Mouse (Mus musculus) gastrocnemius, adult 2 months (tissue): ENCODE data around the gene Tspear. TPM values are rescaled to one million over a fixed set of nuclear protein-coding genes. Genes with fewer than 3 reads are reported as not detected.

Source experiments
- DNase-seq: peaks from one replicate; pipeline ENCODE4 v3.0.0; 2022
- H3K27ac ChIP-seq: fragments of 200-600 bp; 2 replicates; pipeline ENCODE4 v1.8.1; 2022; ENCODE audit warnings: mild to moderate bottlenecking
- H3K4me3 ChIP-seq: fragments of 200-600 bp; 2 replicates; pipeline ENCODE4 v1.8.1; 2022; ENCODE audit warnings: mild to moderate bottlenecking, moderate library complexity
- CTCF ChIP-seq: fragments of 200-600 bp; IDR thresholded peaks from 2 replicates; pipeline ENCODE4 v1.8.1; 2022; ENCODE audit warnings: antibody characterized with exemption, mild to moderate bottlenecking, moderate library complexity
- intact Hi-C: fragments of 180-260 bp; cut with DNase I; formaldehyde crosslinking; loops from one replicate; pipeline ENCODE4 v1.15.1; 2025
- total RNA-seq, 2 experiments: library from RNA; stranded (reverse); gene quantifications; 2 replicates each; pipeline ENCODE4 v1.2.3; 2021

Gene Tspear
- total RNA-seq, 2 experiments from 2014 or later = not detected

DNA sequence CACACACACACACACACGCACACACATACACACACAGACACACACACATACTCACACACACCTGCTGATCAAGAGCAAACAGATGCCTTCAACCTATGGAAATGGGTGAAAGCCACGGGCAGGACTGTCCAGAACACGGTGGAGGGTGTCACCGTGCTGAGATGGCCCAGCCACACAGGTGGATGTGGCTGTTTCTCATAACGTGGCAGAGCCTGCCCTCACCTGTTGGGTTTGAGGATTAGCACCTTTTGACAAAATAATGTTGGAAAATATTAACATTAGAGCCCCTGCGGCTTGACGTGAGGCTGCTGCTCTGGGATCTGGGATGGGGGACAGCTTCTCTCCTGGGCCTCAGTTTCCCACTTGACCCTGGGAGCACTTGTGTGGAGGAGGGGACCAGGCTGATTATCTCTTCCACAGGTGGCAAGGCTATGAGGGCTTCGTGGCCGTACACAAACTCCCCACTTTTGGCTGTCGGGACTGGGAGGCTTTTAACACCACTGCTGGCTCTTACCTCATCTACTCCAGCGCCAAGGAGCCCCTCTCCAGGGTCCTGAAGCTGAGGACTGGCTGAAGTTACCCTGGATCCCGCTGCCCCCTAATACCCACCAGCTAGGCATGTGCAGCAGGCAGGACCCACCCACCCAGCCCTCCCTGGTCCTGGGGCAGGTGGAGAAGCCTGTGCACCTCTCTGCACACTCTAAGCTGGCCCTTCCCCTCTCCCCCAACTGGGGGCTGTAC is 199.8 kb downstream of the Tspear start:
- H3K4me3 ChIP-seq = no peak overlapping the region
- peak; percentile 9; the same call in 1 of the 2 replicates for TF ChIP-seq CTCF
- DNase-seq = no peak
- no peak overlapping the region for H3K27ac ChIP-seq
- intact Hi-C loops = loop anchor here (10.0 kb wide), 1 partner anchor 371 kb away; the partner anchor contains the start of gene Fam207a

DNA sequence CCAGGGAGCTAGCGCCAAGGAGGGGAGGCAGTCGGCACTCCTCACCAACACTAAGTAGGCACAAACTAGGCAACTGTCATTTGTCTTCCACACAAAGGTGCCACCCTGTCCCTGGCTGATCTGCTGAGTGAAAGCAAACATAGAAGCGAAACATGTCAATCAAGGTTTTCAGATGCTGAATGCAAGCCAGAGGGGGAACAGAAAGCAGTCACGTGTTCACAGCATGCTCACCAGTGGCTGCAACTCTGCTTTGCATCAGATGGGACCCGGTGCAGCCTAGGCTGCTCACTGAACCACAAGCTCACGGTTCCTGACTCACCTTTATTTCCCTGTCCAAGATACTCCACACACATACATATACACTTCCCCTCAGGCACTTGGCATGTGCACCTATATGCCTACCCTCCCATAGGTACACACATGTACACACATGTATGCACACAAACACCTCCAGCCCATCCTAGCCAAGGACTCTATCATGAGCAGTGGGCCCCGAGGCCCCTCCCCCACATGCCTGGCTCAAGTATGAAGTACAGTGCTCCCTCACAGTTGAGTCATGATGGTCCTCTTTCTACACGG is 204.7 kb downstream of the Tspear start:
- intact Hi-C loops = no loop called here
- Histone ChIP-seq H3K27ac (no peak overlapping the region), H3K4me3 (no peak overlapping the region)
- TF ChIP-seq CTCF = no peak
- no peak for DNase-seq

DNA sequence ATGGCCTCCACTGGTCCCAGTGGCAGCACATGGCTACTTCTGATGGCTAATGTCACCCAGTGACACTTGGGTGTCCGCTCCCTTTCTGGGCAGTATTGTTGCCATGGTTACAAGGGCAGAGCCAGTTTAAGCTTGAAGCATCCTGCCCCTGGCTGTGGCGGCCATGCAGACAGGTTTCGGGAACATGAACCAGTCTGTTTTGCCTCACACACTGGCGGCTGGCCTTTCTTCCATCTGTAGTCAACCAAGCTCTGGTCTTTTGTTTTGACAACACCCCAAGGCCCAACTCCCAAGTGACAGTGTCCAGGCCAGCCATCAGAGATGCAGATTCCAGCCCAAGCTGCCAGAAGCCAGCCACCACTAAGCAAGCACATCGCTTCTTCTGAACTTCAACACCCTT is 209.2 kb downstream of the Tspear start:
- DNase-seq = no peak
- H3K27ac ChIP-seq = no peak overlapping the region
- H3K4me3 ChIP-seq = no peak overlapping the region
- intact Hi-C loops = no loop called here
- no peak for TF ChIP-seq CTCF

DNA sequence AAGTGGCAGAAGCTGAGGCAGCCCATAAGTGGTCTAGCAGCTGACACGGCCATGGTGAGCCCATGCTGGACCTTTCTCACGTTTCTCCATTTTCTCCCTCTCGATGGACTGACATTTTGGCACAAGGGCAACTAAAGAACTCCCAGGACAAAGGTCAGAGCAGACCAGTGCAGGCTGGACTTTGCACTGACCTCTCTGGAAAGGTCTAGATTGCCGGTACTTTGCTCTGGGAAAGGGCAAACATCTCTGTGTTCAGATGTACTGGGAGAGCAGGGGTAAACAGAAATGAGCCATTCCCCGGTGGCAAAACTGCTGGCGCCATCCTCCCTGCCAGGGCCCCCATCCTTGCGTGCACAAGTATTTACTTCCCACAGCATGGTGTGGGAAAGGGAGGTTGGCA is 213.8 kb downstream of the Tspear start:
- Histone ChIP-seq H3K4me3 (no peak overlapping the region), H3K27ac (no peak overlapping the region)
- no peak for TF ChIP-seq CTCF
- intact Hi-C loops = no loop called here
- DNase-seq = no peak

DNA sequence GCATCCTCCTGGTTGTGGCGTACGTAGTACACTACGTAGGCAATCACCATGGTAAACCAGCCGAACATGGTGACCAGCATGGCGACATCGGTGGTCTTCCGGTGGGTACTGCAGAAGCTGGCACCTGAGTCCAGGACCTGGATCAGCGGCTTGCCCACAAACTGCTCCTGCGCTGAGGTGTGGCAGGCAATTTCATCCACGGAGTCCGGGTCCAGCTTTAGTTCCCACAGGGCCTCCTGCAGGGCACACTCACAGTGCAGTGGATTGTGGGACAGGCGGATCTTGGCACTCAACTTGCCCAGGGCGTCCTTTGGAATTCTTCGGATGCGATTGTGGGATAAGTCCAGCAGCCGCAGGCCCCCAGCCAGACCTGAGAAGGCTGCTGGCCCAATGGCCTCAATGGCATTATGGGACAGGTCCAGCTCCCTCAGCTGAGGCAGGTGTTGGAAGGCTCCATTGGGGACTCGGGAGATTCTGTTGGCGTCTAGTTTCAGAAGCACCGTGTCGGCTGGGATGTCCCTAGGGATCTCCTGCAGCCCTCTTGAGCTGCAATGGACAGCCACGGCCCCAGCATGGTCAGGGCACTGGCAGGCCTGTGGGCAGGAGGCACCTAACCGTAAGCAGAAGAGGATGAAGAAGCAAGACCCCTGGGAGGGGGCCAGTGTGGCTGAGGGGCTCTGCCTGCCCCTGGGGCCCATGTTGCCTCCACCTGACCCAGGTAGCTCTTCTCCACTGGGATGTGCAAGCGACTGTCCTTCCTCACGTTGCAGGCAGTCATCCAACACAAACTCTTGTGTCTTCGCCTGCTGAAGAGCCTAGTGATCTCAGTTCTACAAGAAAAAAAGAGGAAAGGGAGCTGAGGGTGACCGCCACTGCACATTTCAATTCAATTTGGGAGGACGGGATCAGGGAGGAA is 214.8 kb downstream of the Tspear start:
- no peak overlapping the region for H3K27ac ChIP-seq
- peak overlapping the region; percentile 76 for H3K4me3 ChIP-seq
- intact Hi-C loops = no loop called here
- no peak for TF ChIP-seq CTCF
- DNase-seq = no peak

DNA sequence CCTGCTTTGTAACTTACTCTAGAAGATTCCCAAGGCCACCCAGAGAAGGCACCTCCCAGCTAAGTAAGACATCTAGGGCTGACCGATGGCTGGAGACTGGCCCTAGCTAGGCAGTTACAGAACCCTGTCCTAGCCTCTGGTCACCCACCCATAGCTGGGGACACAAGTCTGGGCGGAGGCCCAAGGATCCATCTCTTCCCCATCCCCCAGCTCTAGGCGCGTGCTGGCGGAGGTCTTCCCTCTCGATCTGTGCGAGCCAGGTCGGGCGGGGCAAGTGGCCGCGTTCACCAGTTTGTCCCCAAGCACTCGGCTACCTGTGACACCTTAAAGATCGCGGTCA is 215.5 kb downstream of the Tspear start:
- DNase-seq = peak; percentile 42
- Histone ChIP-seq H3K27ac (peak overlapping the region; percentile 8; the same call in 1 of the 2 replicates), H3K4me3 (peak overlapping the region; percentile 76)
- TF ChIP-seq CTCF = no peak
- intact Hi-C loops = loop anchor here (2.0 kb wide), 1 partner anchor 69 kb away; the partner anchor contains the start of gene Trpm2

DNA sequence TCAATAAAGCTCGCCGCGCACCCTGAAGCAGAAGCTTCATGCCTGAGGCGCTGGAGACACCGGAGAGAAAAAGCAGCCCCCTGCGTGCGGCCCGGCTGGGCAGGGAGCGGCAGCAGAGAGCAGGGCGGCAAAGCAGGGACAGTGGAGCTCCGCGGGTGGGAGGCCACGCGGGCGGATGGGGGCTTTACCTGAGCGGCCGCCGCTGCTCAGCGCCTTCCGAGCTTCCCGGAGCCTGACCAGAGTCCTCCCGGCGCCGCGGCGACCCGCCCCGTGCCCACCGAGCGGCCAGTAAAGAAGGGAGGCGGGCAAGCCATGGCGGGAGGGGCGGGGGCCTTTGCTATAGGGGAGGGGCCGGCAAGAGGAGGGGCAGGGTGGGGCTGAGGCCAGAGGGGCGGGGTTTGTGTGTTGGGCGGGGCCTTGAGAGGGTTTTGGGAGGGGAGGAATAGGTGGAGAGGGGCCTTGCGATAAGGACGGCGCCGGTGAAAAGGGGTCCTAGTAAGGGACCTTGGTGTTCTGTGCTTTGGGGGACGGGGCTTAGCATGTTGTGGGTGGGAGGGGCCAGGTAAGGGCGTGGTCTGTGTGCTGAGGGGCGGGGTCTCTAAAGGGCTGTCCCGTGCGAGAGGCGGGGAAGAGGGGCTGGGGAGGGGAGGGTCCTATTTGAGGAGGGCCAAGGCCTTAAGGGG is 216.0 kb downstream of the Tspear start, which contains the start of gene Lrrc3:
Gene Lrrc3, minus strand, starts transcription at position 326 of the 683 bp plus-strand sequence.
- Histone ChIP-seq H3K4me3 (peak within 1 kb of the TSS; percentile 76), H3K27ac (peak within 1 kb of the TSS; percentile 8; the same call in 1 of the 2 replicates)
- intact Hi-C loops = loop anchor here (2.0 kb wide), 1 partner anchor 68 kb away; the partner anchor contains the start of gene Trpm2
- peak; percentile 53 for DNase-seq
- peak; percentile 17; the same call in 1 of the 2 replicates for TF ChIP-seq CTCF

DNA sequence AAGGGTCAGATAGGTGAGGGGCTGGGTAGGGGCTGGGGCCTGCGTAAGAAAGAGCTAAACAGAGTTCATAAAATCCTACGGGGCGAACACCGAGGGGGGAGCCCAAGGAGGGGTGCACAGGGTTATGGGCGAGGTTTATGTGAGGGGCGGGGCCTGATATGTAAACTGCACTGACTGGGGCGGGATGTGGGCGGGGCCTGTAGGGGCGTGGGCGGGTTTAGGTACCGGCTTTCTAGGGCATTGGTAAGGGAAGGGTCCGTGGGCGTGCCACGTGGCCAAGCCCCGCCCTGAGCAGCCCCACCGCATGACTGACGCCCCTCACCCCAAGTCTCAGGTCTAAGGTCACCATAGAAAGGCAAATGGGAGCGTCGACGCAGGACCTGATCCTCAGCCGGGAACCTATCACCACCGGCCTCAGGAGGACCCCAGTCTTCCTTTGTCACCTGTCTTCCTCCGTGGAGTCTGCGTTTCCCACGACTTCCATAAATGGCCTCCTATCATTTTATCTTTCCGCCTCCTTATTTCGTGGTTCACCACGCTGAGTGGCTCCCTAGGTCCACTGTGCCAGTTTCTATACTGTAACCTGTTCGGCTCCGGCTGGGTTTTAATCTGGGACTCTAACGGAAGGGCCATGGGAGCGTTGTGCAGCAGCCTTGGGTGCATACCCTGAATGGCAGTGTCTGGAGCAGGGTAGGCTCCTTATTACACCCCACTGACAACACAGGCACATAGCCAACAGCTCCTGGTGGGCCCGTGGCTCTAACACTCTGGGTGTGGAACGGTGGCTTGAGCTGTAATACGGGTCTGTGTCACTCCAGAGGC is 216.7 kb downstream of the Tspear start:
- DNase-seq = peak; percentile 35
- intact Hi-C loops = loop anchor here (2.0 kb wide), 1 partner anchor 68 kb away; the partner anchor contains the start of gene Trpm2
- Histone ChIP-seq H3K27ac (no peak overlapping the region), H3K4me3 (peak overlapping the region; percentile 76)
- TF ChIP-seq CTCF = no peak

DNA sequence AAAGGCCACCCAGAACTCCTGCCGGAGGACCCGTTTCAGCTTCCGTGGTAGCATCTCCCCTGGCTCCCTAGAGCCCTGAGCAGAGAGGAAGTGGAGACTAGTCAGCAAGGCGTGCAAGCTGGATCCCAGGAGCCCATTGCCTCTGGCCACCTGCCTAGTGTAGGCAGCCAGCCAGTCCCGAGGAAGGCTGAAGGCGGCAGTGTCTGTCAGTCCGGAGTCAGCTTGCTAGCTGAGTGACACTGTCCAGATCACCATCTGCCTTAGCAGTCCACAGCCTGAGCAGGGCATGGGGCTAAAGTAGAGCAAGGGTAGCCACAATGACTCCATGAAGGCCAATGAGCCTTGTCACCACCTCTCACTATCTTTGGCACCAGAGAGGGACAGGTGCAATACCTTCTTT is 226.2 kb downstream of the Tspear start:
- Histone ChIP-seq H3K27ac (no peak overlapping the region), H3K4me3 (no peak overlapping the region)
- intact Hi-C loops = no loop called here
- no peak for TF ChIP-seq CTCF
- peak; percentile 71 for DNase-seq

DNA sequence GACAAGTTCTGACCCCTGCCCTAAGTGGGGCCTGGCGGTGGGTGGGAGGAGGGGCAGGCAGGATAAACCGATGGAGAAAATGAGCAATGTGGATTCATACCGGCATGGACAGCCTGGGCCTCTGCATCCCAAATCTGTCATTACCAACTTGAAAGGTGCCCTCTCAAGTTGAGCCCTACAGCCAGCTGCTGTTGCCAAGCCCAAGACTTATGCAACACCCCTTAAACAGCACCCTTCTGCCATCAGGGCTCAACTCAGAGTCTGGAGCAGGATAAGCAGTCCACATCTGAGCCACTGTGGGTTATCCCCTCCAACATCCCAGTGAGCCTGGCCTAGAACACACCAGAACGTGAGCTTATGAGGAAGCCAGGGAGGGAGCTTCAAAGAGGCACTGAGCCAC is 226.9 kb downstream of the Tspear start:
- intact Hi-C loops = no loop called here
- TF ChIP-seq CTCF = no peak
- H3K27ac ChIP-seq = no peak overlapping the region
- no peak overlapping the region for H3K4me3 ChIP-seq
- DNase-seq = no peak

DNA sequence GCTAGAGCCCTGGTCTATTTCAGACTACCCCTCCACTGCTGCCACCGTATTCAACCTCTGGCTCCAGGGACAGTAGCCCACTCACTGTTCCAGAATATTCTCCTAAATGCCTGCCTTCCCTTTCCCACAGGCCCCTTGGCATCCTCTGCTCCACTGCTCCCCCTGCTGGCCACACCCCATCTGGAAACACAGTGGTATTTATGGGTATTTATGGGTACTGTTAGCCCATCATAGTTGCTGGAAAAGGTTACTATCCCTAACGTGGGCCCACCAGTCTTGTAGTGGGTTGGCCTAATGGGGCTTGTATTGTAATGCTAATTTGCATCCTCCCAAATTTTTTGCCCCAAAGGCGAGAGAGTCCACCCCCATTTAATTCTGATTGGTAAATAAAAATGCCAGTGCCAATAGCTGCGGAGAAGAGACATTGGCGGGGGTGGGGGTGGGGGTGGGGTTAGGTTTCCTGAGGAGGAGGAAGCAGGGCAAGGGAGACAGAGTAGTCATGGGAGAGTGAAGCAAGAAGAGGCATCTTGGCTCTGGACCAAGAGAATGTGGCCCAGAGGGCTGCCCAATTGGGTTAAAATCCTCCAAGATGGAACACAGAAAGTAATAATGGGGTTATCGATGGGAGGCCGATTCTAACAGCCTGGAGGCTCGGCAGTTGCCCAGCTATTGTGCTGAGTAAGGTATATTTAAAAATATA is 230.4 kb downstream of the Tspear start:
- peak; percentile 84 for TF ChIP-seq CTCF
- Histone ChIP-seq H3K4me3 (no peak overlapping the region), H3K27ac (no peak overlapping the region)
- intact Hi-C loops = loop anchor here (5.0 kb wide), 1 partner anchor 289 kb away; no protein-coding TSS in a partner anchor
- DNase-seq = peak; percentile 72
